Mouse (Mus musculus) hindbrain, postnatal 0 days (tissue): ENCODE measurements around the gene Asrgl1. TPM values are rescaled to one million over a fixed set of nuclear protein-coding genes. Genes with fewer than 3 reads are reported as not detected.

Experiments
- ATAC-seq: fragments of 200-750 bp; cut with Nextera tagmentation; 2 replicates; pipeline ENCODE4 v1.8.0; 2017; ENCODE audit warnings: mild to moderate bottlenecking, moderate TSS enrichment, moderate library complexity
- DNase-seq: peaks from one replicate; pipeline ENCODE4 v3.0.0-alpha.2; 2015; ENCODE audit warnings: low spot score
- H3K27ac ChIP-seq: fragments of 300-500 bp; sonication (generic); 2 replicates; pipeline ENCODE4 v1.5.1; 2014; ENCODE audit warnings: mild to moderate bottlenecking
- H3K27me3 ChIP-seq: fragments of 300-500 bp; sonication (generic); 2 replicates; pipeline ENCODE4 v1.6.1; 2014; ENCODE audit warnings: low read length, mixed read lengths; ENCODE audit not compliant: insufficient read depth
- H3K36me3 ChIP-seq: fragments of 300-500 bp; sonication (generic); 2 replicates; pipeline ENCODE4 v1.6.1; 2014; ENCODE audit warnings: low read length, mixed read lengths; ENCODE audit not compliant: insufficient read depth
- H3K4me1 ChIP-seq: fragments of 300-500 bp; sonication (generic); 2 replicates; pipeline ENCODE4 v1.6.1; 2014; ENCODE audit warnings: antibody characterized with exemption, low read length, mixed read lengths; ENCODE audit not compliant: insufficient read depth
- H3K4me2 ChIP-seq: fragments of 300-500 bp; sonication (generic); 2 replicates; pipeline ENCODE4 v1.6.1; 2014; ENCODE audit warnings: low read depth, mild to moderate bottlenecking, low read length, moderate library complexity, mixed read lengths
- H3K4me3 ChIP-seq: fragments of 300-500 bp; sonication (generic); 2 replicates; pipeline ENCODE4 v1.5.1; 2014; ENCODE audit warnings: low read length
- H3K9ac ChIP-seq: fragments of 300-500 bp; sonication (generic); replicated peaks from 2 replicates; pipeline ENCODE4 v1.6.1; 2014; ENCODE audit warnings: mild to moderate bottlenecking, low read length, moderate library complexity, mixed read lengths
- H3K9me3 ChIP-seq: fragments of 300-500 bp; sonication (generic); 2 replicates; pipeline ENCODE4 v1.6.1; 2016; ENCODE audit warnings: low read length, mixed read lengths
- CTCF ChIP-seq: IDR thresholded peaks from 2 replicates; pipeline ENCODE4 v1.5.1; 2016; ENCODE audit warnings: antibody characterized with exemption, control low read depth, low read depth
- WGBS: fragments of 180-500 bp; shearing (Covaris S2); extraction: QIAGEN DNeasy Blood & Tissue Kit; methylation state at CpG from one replicate; pipeline ENCODE4 v1.1.7; 2014; 5-methylcytosine and 5-hydroxymethylcytosine counted together
- polyA plus RNA-seq: library from polyadenylated mRNA; unstranded; fragments of >200 nt; fragmentation: Nextera tagmentation; extraction: Ambion mirVana; gene quantifications from 2 replicates; pipeline ENCODE4 v1.2.1, GENCODE M21; 2015
- total RNA-seq: library from RNA; depleted of rRNA; stranded (reverse); fragments of >200 nt; gene quantifications from 2 replicates; pipeline ENCODE4 v1.2.3, GENCODE M21; 2014

Gene Asrgl1
- total and polyA plus RNA-seq, 2 experiments from 2014 or later, result 30.8 to 50.0 TPM

GRCm38 (mm10) chr19:9075558-9075957, 59.9 kb downstream of the Asrgl1 start:
- no peak for DNase-seq
- Histone ChIP-seq H3K9ac (no peak overlapping the region), H3K27me3 (no peaks in the 10 kb centered on the region), H3K9me3 (no peaks in the 10 kb centered on the region), H3K4me3 (no peak overlapping the region), H3K4me2 (no peak overlapping the region), H3K27ac (no peak overlapping the region), H3K4me1 (no peaks in the 10 kb centered on the region; the same call in 1 of the 2 replicates), H3K36me3 (no peaks in the 10 kb centered on the region)
- 73% methylated on average over 2 of the region's 2 CpGs for WGBS
- TF ChIP-seq CTCF, result no peak
- no peak for ATAC-seq

- H3K4me1 ChIP-seq, result peaks cover 7% of the 10 kb centered on the region; the same call in 1 of the 2 replicates
- no peak for TF ChIP-seq CTCF
- DNase-seq (no peak), ATAC-seq (no peak)
- WGBS, result 61% methylated on average over 4 of the region's 4 CpGs
- no peak overlapping the region for H3K4me2 ChIP-seq
- no peak overlapping the region for H3K4me3 ChIP-seq
- H3K9ac ChIP-seq, result no peak overlapping the region
- no peaks in the 10 kb centered on the region for H3K9me3 ChIP-seq
- H3K27me3 ChIP-seq, result no peaks in the 10 kb centered on the region
- no peak overlapping the region for H3K27ac ChIP-seq
- H3K36me3 ChIP-seq, result no peaks in the 10 kb centered on the region
Measured at GRCm38 (mm10) chr19:9074424-9074823, 61.0 kb downstream of the Asrgl1 start.

GRCm38 (mm10) chr19:9073776-9074411, 61.5 kb downstream of the Asrgl1 start:
- Histone ChIP-seq H3K36me3 (no peaks in the 10 kb centered on the region), H3K27me3 (no peaks in the 10 kb centered on the region), H3K4me1 (peaks cover 7% of the 10 kb centered on the region; the same call in 1 of the 2 replicates), H3K9ac (no peak overlapping the region), H3K4me2 (no peak overlapping the region), H3K27ac (no peak overlapping the region), H3K4me3 (no peak overlapping the region), H3K9me3 (no peaks in the 10 kb centered on the region)
- no peak for TF ChIP-seq CTCF
- DNase-seq (no peak), ATAC-seq (no peak)
- WGBS, result 79% methylated on average over 12 of the region's 12 CpGs

- ATAC-seq (no peak), DNase-seq (no peak)
- no peak overlapping the region for H3K4me2 ChIP-seq
- TF ChIP-seq CTCF, result no peak
- no peaks in the 10 kb centered on the region for H3K9me3 ChIP-seq
- peak overlapping the region; percentile 33; the same call in 1 of the 2 replicates for H3K27ac ChIP-seq
- H3K36me3 ChIP-seq, result no peaks in the 10 kb centered on the region
- H3K27me3 ChIP-seq, result no peaks in the 10 kb centered on the region
- peaks cover 7% of the 10 kb centered on the region; the same call in 1 of the 2 replicates for H3K4me1 ChIP-seq
- 64% methylated on average over 2 of the region's 2 CpGs for WGBS
- no peak overlapping the region for H3K9ac ChIP-seq
- H3K4me3 ChIP-seq, result no peak overlapping the region
Measured at GRCm38 (mm10) chr19:9072157-9072530, 63.3 kb downstream of the Asrgl1 start.

- H3K9ac ChIP-seq, result no peak overlapping the region
- WGBS, result 18% methylated on average over 7 of the region's 7 CpGs
- no peaks in the 10 kb centered on the region for H3K9me3 ChIP-seq
- H3K36me3 ChIP-seq, result no peaks in the 10 kb centered on the region
- TF ChIP-seq CTCF, result no peak
- H3K27me3 ChIP-seq, result no peaks in the 10 kb centered on the region
- ATAC-seq, result peak; percentile 81; the same call in 1 of the 2 replicates
- H3K4me1 ChIP-seq, result peaks cover 8% of the 10 kb centered on the region; the same call in 1 of the 2 replicates
- DNase-seq, result peak; percentile 75
- H3K27ac ChIP-seq, result peak overlapping the region; percentile 33; the same call in 1 of the 2 replicates
- no peak overlapping the region for H3K4me3 ChIP-seq
- H3K4me2 ChIP-seq, result no peak overlapping the region
Measured at GRCm38 (mm10) chr19:9071456-9072156, 63.8 kb downstream of the Asrgl1 start.

GRCm38 (mm10) chr19:9070316-9070715, 65.1 kb downstream of the Asrgl1 start:
- H3K9me3 ChIP-seq, result no peaks in the 10 kb centered on the region
- WGBS, result 65% methylated on average over 2 of the region's 2 CpGs
- DNase-seq (no peak), ATAC-seq (no peak)
- no peak overlapping the region for H3K9ac ChIP-seq
- no peak for TF ChIP-seq CTCF
- H3K27me3 ChIP-seq, result no peaks in the 10 kb centered on the region
- peaks cover 14% of the 10 kb centered on the region for H3K4me1 ChIP-seq
- H3K27ac ChIP-seq, result peak overlapping the region; percentile 33; the same call in 1 of the 2 replicates
- H3K4me3 ChIP-seq, result no peak overlapping the region
- H3K36me3 ChIP-seq, result no peaks in the 10 kb centered on the region
- H3K4me2 ChIP-seq, result no peak overlapping the region
